Mouse (Mus musculus) gastrocnemius, adult 2 months (tissue): ENCODE data around the gene Olfr1291-ps1. TPM values are rescaled to one million over a fixed set of nuclear protein-coding genes. Genes with fewer than 3 reads are reported as not detected.

Experiments used
- DNase-seq: peaks from one replicate; pipeline ENCODE4 v3.0.0; 2022
- H3K27ac ChIP-seq: fragments of 200-600 bp; 2 replicates; pipeline ENCODE4 v1.8.1; 2022; ENCODE audit warnings: mild to moderate bottlenecking
- H3K4me3 ChIP-seq: fragments of 200-600 bp; 2 replicates; pipeline ENCODE4 v1.8.1; 2022; ENCODE audit warnings: mild to moderate bottlenecking, moderate library complexity
- CTCF ChIP-seq: fragments of 200-600 bp; IDR thresholded peaks from 2 replicates; pipeline ENCODE4 v1.8.1; 2022; ENCODE audit warnings: antibody characterized with exemption, mild to moderate bottlenecking, moderate library complexity
- intact Hi-C: fragments of 180-260 bp; cut with DNase I; formaldehyde crosslinking; loops from one replicate; pipeline ENCODE4 v1.15.1; 2025
- long read RNA-seq, 2 experiments: library from polyadenylated mRNA; stranded (forward); transcript quantifications; one replicate each; pipeline ENCODE4 v2.0.0; 2021
- total RNA-seq, 2 experiments: library from RNA; stranded (reverse); gene quantifications; 2 replicates each; pipeline ENCODE4 v1.2.3; 2021

The Olfr1291-ps1 gene
- total RNA-seq = not detected
- long read RNA-seq, experiment 1 = 0 reads
- long read RNA-seq, experiment 2 = 0 reads

- Histone ChIP-seq H3K27ac (no peak within 1 kb of the TSS), H3K4me3 (no peak within 1 kb of the TSS)
- DNase-seq = no peak
- intact Hi-C loops = no loop called here
- TF ChIP-seq CTCF = no peak
Observed at GRCm38 (mm10) chr2:111496880-111497279, at the start of gene Olfr1291-ps1. Gene Olfr1291-ps1, plus strand, starts transcription at chr2:111497180.

GRCm38 (mm10) chr2:111448842-111449241 is 48.1 kb upstream of the Olfr1291-ps1 start, which contains the start of gene Olfr1287:
Gene Olfr1287, plus strand, starts transcription at chr2:111449142.
- no peak within 1 kb of the TSS for H3K4me3 ChIP-seq

GRCm38 (mm10) chr2:111473801-111474200 is 23.2 kb upstream of the Olfr1291-ps1 start, which contains the start of gene Olfr1288:
Gene Olfr1288, plus strand, starts transcription at chr2:111474101.
- H3K27ac ChIP-seq = no peak within 1 kb of the TSS
- DNase-seq = no peak
- intact Hi-C loops = no loop called here
- no peak within 1 kb of the TSS for H3K4me3 ChIP-seq
- no peak for TF ChIP-seq CTCF

More at GRCm38 (mm10) chr2:111448842-111449241, 48.1 kb upstream of the Olfr1291-ps1 start, which contains the start of gene Olfr1287:
- TF ChIP-seq CTCF = no peak
- intact Hi-C loops = no loop called here
- no peak for DNase-seq
- H3K27ac ChIP-seq = no peak within 1 kb of the TSS

GRCm38 (mm10) chr2:111480519-111480918 is 16.5 kb upstream of the Olfr1291-ps1 start, which contains the start of gene Olfr1289:
Gene Olfr1289, plus strand, starts transcription at chr2:111480819.
- H3K4me3 ChIP-seq = no peak within 1 kb of the TSS
- no peak for DNase-seq
- no peak within 1 kb of the TSS for H3K27ac ChIP-seq
- intact Hi-C loops = no loop called here
- TF ChIP-seq CTCF = no peak

- TF ChIP-seq CTCF = no peak
- DNase-seq = no peak
- Histone ChIP-seq H3K27ac (no peak within 1 kb of the TSS), H3K4me3 (no peak within 1 kb of the TSS)
- intact Hi-C loops = no loop called here
Observed at GRCm38 (mm10) chr2:111493729-111494128, 3.3 kb upstream of the Olfr1291-ps1 start, which contains the start of gene Olfr1290. Gene Olfr1290, minus strand, starts transcription at chr2:111493829.

GRCm38 (mm10) chr2:111517451-111517850 is 20.5 kb downstream of the Olfr1291-ps1 start:
- H3K27ac ChIP-seq = no peak overlapping the region
- no peak for TF ChIP-seq CTCF
- no peak for DNase-seq
- no peak overlapping the region for H3K4me3 ChIP-seq
- intact Hi-C loops = no loop called here

GRCm38 (mm10) chr2:111524903-111525302 is 27.9 kb downstream of the Olfr1291-ps1 start, which contains the start of gene Olfr1293-ps:
Gene Olfr1293-ps, plus strand, starts transcription at chr2:111525203.
- no peak for TF ChIP-seq CTCF
- H3K4me3 ChIP-seq = no peak within 1 kb of the TSS
- intact Hi-C loops = no loop called here
- no peak for DNase-seq
- no peak within 1 kb of the TSS for H3K27ac ChIP-seq

- intact Hi-C loops = no loop called here
- no peak for TF ChIP-seq CTCF
- no peak for DNase-seq
- Histone ChIP-seq H3K27ac (no peak within 1 kb of the TSS), H3K4me3 (no peak within 1 kb of the TSS)
Observed at GRCm38 (mm10) chr2:111540191-111540590, 43.2 kb downstream of the Olfr1291-ps1 start, which contains the start of gene Olfr1294. Gene Olfr1294, minus strand, starts transcription at chr2:111540291.

Other genes starting within 250 kb of the Olfr1291-ps1 start
- gene Olfr1276, start 242.7 kb upstream of the Olfr1291-ps1 start, total RNA-seq = not detected
- not detected for gene Olfr1277, start 223.1 kb upstream of the Olfr1291-ps1 start, total RNA-seq
- gene Olfr1278, start 207.0 kb upstream of the Olfr1291-ps1 start, total RNA-seq = not detected
- not detected for gene Olfr1279, start 196.5 kb upstream of the Olfr1291-ps1 start, total RNA-seq
- not detected for gene Olfr1280, start 183.2 kb upstream of the Olfr1291-ps1 start, total RNA-seq
- not detected for gene Olfr1281, start 170.7 kb upstream of the Olfr1291-ps1 start, total RNA-seq
- gene Olfr1282, start 161.1 kb upstream of the Olfr1291-ps1 start, total RNA-seq = not detected
- gene Olfr1283, start 130.4 kb upstream of the Olfr1291-ps1 start, total RNA-seq = not detected
- gene Olfr1284, start 121.7 kb upstream of the Olfr1291-ps1 start, total RNA-seq = not detected
- gene Olfr1286, start 74.1 kb upstream of the Olfr1291-ps1 start, total RNA-seq = not detected
- gene Olfr1287, start 48.0 kb upstream of the Olfr1291-ps1 start, total RNA-seq = not detected
- not detected for gene Olfr1288, start 23.1 kb upstream of the Olfr1291-ps1 start, total RNA-seq
- gene Olfr1289, start 16.4 kb upstream of the Olfr1291-ps1 start, total RNA-seq = not detected
- gene Olfr1290, start 3.4 kb upstream of the Olfr1291-ps1 start, total RNA-seq = not detected
- gene Olfr1293-ps, start 28.0 kb downstream of the Olfr1291-ps1 start, total RNA-seq = not detected
- gene Olfr1294, start 43.1 kb downstream of the Olfr1291-ps1 start, total RNA-seq = not detected
- gene Olfr1295, start 72.5 kb downstream of the Olfr1291-ps1 start, total RNA-seq = not detected
- gene Olfr1297, start 129.3 kb downstream of the Olfr1291-ps1 start, total RNA-seq = not detected
- gene Olfr1298, start 152.0 kb downstream of the Olfr1291-ps1 start, total RNA-seq = not detected
- not detected for gene Olfr1299, start 164.2 kb downstream of the Olfr1291-ps1 start, total RNA-seq